In the genomic region with DNA sequence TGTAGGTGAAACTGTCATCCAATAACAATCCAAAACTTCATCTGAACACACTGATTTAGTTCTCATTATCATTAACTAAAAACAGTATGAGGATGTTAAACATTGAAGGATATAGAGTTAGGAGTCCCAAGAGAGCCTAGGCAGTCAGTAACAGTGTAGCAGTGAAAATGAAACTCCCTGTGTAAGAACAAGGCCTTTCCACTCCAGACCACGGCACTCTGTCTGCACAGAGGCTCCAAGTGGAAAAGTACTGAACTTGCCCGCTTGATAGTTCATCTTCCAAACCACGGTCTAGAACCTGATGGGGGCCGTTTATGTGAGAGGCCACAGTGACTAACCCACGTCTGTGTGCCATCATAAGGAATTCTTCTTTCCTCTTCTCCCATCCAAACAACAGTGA, we compare ENCODE assay signal across 16 mouse cellular contexts.
A peak's percentile ranks its signal among the peaks of the same experiment; 100 is the strongest.
DNase-seq lines count a peak whose midpoint lies in the region; ATAC-seq and TF ChIP-seq lines count a peak whose summit lies in the region.
"Had no signal": no experiment of that assay in that cellular context is flagged by ENCODE, and none has a peak within 500 bp of the region (broad histone marks: within the 10 kb centered on the region; RNA-seq: fewer than 3 reads in every experiment).

No protein-coding gene starts in this region.

- 72% methylated on average over 5 of the region's 5 CpGs for WGBS in limb, embryonic 13.5 days
- 89% methylated on average over 5 of the region's 5 CpGs for WGBS in limb, embryonic 10.5 days
- WGBS in heart, postnatal 0 days: 45% methylated on average over 5 of the region's 5 CpGs
- 57% methylated on average over 5 of the region's 5 CpGs for WGBS in limb, embryonic 14.5 days

- H3K27ac ChIP-seq in limb, embryonic 13.5 days: 0 out of 2 replicates have a peak overlapping the region, but pooled peaks have one; percentile 4
- H3K27ac ChIP-seq in limb, embryonic 10.5 days: no peak overlapping the region
- H3K27ac ChIP-seq in heart, postnatal 0 days (ENCODE audit: low read depth): peak overlapping the region; percentile 72
- peak overlapping the region; percentile 68; the same call in 1 of the 2 replicates for H3K27ac ChIP-seq in limb, embryonic 14.5 days (replicated peaks; ENCODE audit: low read depth, low read length)
- H3K27ac ChIP-seq: forebrain, embryonic 10.5 days; hindbrain, embryonic 14.5 days had no signal

- no peaks in the 10 kb centered on the region for H3K9me3 ChIP-seq in limb, embryonic 13.5 days
- no peaks in the 10 kb centered on the region for H3K9me3 ChIP-seq in limb, embryonic 10.5 days (replicated peaks)
- no peaks in the 10 kb centered on the region for H3K9me3 ChIP-seq in heart, postnatal 0 days (replicated peaks; ENCODE audit: control insufficient read depth, low read length)
- no peaks in the 10 kb centered on the region for H3K9me3 ChIP-seq in limb, embryonic 14.5 days (ENCODE audit: control insufficient read depth, low read length)
- H3K9me3 ChIP-seq: forebrain, embryonic 10.5 days had no signal

- no peaks in the 10 kb centered on the region for H3K36me3 ChIP-seq in limb, embryonic 13.5 days
- H3K36me3 ChIP-seq in limb, embryonic 10.5 days: no peaks in the 10 kb centered on the region
- H3K36me3 ChIP-seq in heart, postnatal 0 days (replicated peaks; ENCODE audit: control insufficient read depth, insufficient read depth, low read length): no peaks in the 10 kb centered on the region
- H3K36me3 ChIP-seq in limb, embryonic 14.5 days (ENCODE audit: control insufficient read depth, insufficient read depth, low read length): no peaks in the 10 kb centered on the region
- H3K36me3 ChIP-seq: forebrain, embryonic 10.5 days had no signal

- TF ChIP-seq EP300 in heart, postnatal 0 days (IDR thresholded peaks at IDR 0.05; ENCODE audit: low read depth): no peak

- DNase-seq in adrenal gland, adult 8-10 months: peak; percentile 33
- no peak for DNase-seq in adrenal gland, postnatal 10 days
- no peak for DNase-seq in limb, embryonic 10.5 days (ENCODE audit: low spot score)
- DNase-seq in heart, postnatal 0 days (ENCODE audit: low spot score): no peak
- no peak for DNase-seq in limb, embryonic 14.5 days (ENCODE audit: low spot score)
- DNase-seq in testis, postnatal 10 days (ENCODE audit: low spot score): no peak
- no peak for DNase-seq in cerebellum, postnatal 14 days
- DNase-seq: cerebellum, adult 11 months; embryo, embryonic 11 days; right cerebral cortex, postnatal 14 days; thymus, postnatal 36 days had no signal

- H3K27me3 ChIP-seq in limb, embryonic 13.5 days: no peaks in the 10 kb centered on the region
- no peaks in the 10 kb centered on the region for H3K27me3 ChIP-seq in limb, embryonic 10.5 days (ENCODE audit: low read depth, poor library complexity, severe bottlenecking)
- no peaks in the 10 kb centered on the region for H3K27me3 ChIP-seq in heart, postnatal 0 days (ENCODE audit: control insufficient read depth, insufficient read depth, low read length)
- no peaks in the 10 kb centered on the region for H3K27me3 ChIP-seq in limb, embryonic 14.5 days (ENCODE audit: control insufficient read depth, insufficient read depth, low read length)

- H3K9ac ChIP-seq in limb, embryonic 13.5 days: no peak overlapping the region
- no peak overlapping the region for H3K9ac ChIP-seq in heart, postnatal 0 days (replicated peaks; ENCODE audit: low read depth, low read length)
- no peak overlapping the region for H3K9ac ChIP-seq in limb, embryonic 14.5 days (ENCODE audit: low read depth, low read length, severe bottlenecking)
- H3K9ac ChIP-seq: hindbrain, embryonic 14.5 days had no signal

- ATAC-seq in limb, embryonic 13.5 days (ENCODE audit: low FRiP score, low read depth): no peak
- 0 out of 2 replicates have a peak, but pooled peaks have one; percentile 34 for ATAC-seq in heart, postnatal 0 days (ENCODE audit: insufficient read depth, low read depth)
- no peak for ATAC-seq in limb, embryonic 14.5 days (ENCODE audit: low FRiP score, low read depth)
- ATAC-seq: activated CD4-positive, CD25-positive, alpha-beta regulatory T cell, adult 4 months had no signal

- no peak overlapping the region for H3K4me2 ChIP-seq in limb, embryonic 13.5 days (replicated peaks)
- 0 out of 2 replicates have a peak overlapping the region, but pooled peaks have one; percentile 21 for H3K4me2 ChIP-seq in heart, postnatal 0 days (ENCODE audit: low read depth, low read length)
- no peak overlapping the region for H3K4me2 ChIP-seq in limb, embryonic 14.5 days (replicated peaks; ENCODE audit: low read depth, low read length, severe bottlenecking)
- H3K4me2 ChIP-seq: hindbrain, embryonic 14.5 days; liver, embryonic 11.5 days had no signal

- no peak for TF ChIP-seq CTCF in heart, postnatal 0 days (IDR thresholded peaks at IDR 0.05; ENCODE audit: low read depth)

- TF ChIP-seq POLR2A in limb, embryonic 14.5 days (IDR thresholded peaks at IDR 0.05; ENCODE audit: borderline replicate concordance, extremely low read depth, insufficient read depth, insufficient read length): no peak

- no peak overlapping the region for H3K4me3 ChIP-seq in limb, embryonic 13.5 days
- no peak overlapping the region for H3K4me3 ChIP-seq in limb, embryonic 10.5 days
- no peak overlapping the region for H3K4me3 ChIP-seq in heart, postnatal 0 days (ENCODE audit: low read depth, low read length)
- no peak overlapping the region for H3K4me3 ChIP-seq in limb, embryonic 14.5 days (replicated peaks; ENCODE audit: low read length)
- H3K4me3 ChIP-seq: forebrain, embryonic 10.5 days had no signal

- peaks cover 14% of the 10 kb centered on the region; the same call in 1 of the 2 replicates for H3K4me1 ChIP-seq in limb, embryonic 13.5 days
- no peaks in the 10 kb centered on the region for H3K4me1 ChIP-seq in limb, embryonic 10.5 days
- peaks cover 17% of the 10 kb centered on the region for H3K4me1 ChIP-seq in heart, postnatal 0 days (ENCODE audit: control insufficient read depth, insufficient read depth)
- peaks cover 13% of the 10 kb centered on the region for H3K4me1 ChIP-seq in limb, embryonic 14.5 days (ENCODE audit: control insufficient read depth, insufficient read depth, low read length)
